Mouse (Mus musculus) stomach, postnatal 0 days (tissue): ENCODE measurements around the gene Irak1.

Experiments
- CTCF ChIP-seq: IDR thresholded peaks from 2 replicates; pipeline ENCODE4 v1.5.1; 2016; ENCODE audit warnings: antibody characterized with exemption, low read depth, mild to moderate bottlenecking, moderate library complexity
- EP300 ChIP-seq: optimal IDR thresholded peaks from 2 replicates; pipeline ENCODE3; 2016; ENCODE audit warnings: antibody characterized with exemption

- TF ChIP-seq CTCF (no peak), EP300 (no peak)
Measured at GRCm38 (mm10) chrX:74001024-74001423, 22.7 kb downstream of the Irak1 start.
